Mouse (Mus musculus) myocyte (in vitro differentiated cells): Measurements from ENCODE around the gene Exosc9. TPM values are rescaled to one million over a fixed set of nuclear protein-coding genes. Genes with fewer than 3 reads are reported as not detected.
A peak's percentile ranks its signal among the peaks of the same experiment; 100 is the strongest.

Experiments
- H3K27me3 ChIP-seq: one replicate; pipeline ENCODE4 v1.6.1; 2011; ENCODE audit not compliant: control insufficient read depth, insufficient read depth, insufficient read length
- H3K36me3 ChIP-seq: one replicate; pipeline ENCODE4 v1.6.1; 2011; ENCODE audit not compliant: control insufficient read depth, insufficient read depth
- H3K4me2 ChIP-seq: one replicate; pipeline ENCODE4 v1.6.1; 2011; ENCODE audit warnings: low read depth, control low read depth
- H3K4me3 ChIP-seq: one replicate; pipeline ENCODE4 v1.5.1; 2011; ENCODE audit warnings: mild to moderate bottlenecking, control low read depth, moderate library complexity
- H3K79me2 ChIP-seq: one replicate; pipeline ENCODE4 v1.6.1; 2011; ENCODE audit not compliant: control insufficient read depth, insufficient read depth
- H3ac ChIP-seq: one replicate; pipeline ENCODE4 v1.6.1; 2011; ENCODE audit not compliant: control insufficient read depth, insufficient read length
- CEBPB ChIP-seq: IDR thresholded peaks from 2 replicates; pipeline ENCODE4 v1.6.1; 2011; ENCODE audit warnings: mild to moderate bottlenecking, moderate library complexity; ENCODE audit not compliant: poor library complexity, insufficient read depth, severe bottlenecking
- E2F4 ChIP-seq: IDR thresholded peaks from one replicate; pipeline ENCODE4 v1.6.1; 2011; ENCODE audit warnings: mild to moderate bottlenecking, control low read depth, moderate library complexity; ENCODE audit not compliant: insufficient read depth
- MAX ChIP-seq: IDR thresholded peaks from one replicate; pipeline ENCODE4 v1.6.1; 2011; ENCODE audit warnings: low read depth, mild to moderate bottlenecking, control low read depth
- MYOD1 ChIP-seq, 3 experiments: IDR thresholded peaks; one replicate each; pipeline ENCODE4 v1.6.1; 2011; ENCODE audit warnings: control low read depth in 2 of 3, low read depth in 2 of 3, mild to moderate bottlenecking in 2 of 3, moderate library complexity in 1 of 3; ENCODE audit not compliant: insufficient read length in 2 of 3, control insufficient read depth in 1 of 3
- MYOG ChIP-seq, 3 experiments: IDR thresholded peaks; one replicate each; pipeline ENCODE4 v1.6.1; 2011; ENCODE audit warnings: control low read depth in 2 of 3, low read depth in 2 of 3, mild to moderate bottlenecking in 2 of 3; ENCODE audit not compliant: insufficient read length in 2 of 3, control insufficient read depth in 1 of 3, insufficient read depth in 1 of 3
- POLR2A ChIP-seq: IDR thresholded peaks from one replicate; pipeline ENCODE4 v1.6.1; 2011; ENCODE audit warnings: low read depth, mild to moderate bottlenecking, control low read depth, moderate library complexity; ENCODE audit not compliant: insufficient read length
- POLR2AphosphoS2 ChIP-seq: IDR thresholded peaks from one replicate; pipeline ENCODE4 v1.6.1; 2011; ENCODE audit warnings: low read depth, control low read depth; ENCODE audit not compliant: insufficient read length
- REST ChIP-seq: IDR thresholded peaks from one replicate; pipeline ENCODE4 v1.6.1; 2011; ENCODE audit warnings: mild to moderate bottlenecking, control low read depth, moderate library complexity; ENCODE audit not compliant: insufficient read depth, insufficient read length
- SRF ChIP-seq: IDR thresholded peaks from one replicate; pipeline ENCODE4 v1.6.1; 2011; ENCODE audit warnings: low read depth; ENCODE audit not compliant: control insufficient read depth, insufficient read length
- TCF12 ChIP-seq: IDR thresholded peaks from one replicate; pipeline ENCODE4 v1.6.1; 2011; ENCODE audit warnings: mild to moderate bottlenecking, control low read depth; ENCODE audit not compliant: poor library complexity, insufficient read depth, severe bottlenecking
- TCF3 ChIP-seq: IDR thresholded peaks from one replicate; pipeline ENCODE4 v1.6.1; 2011; ENCODE audit warnings: low read depth, control low read depth; ENCODE audit not compliant: insufficient read length
- USF1 ChIP-seq: IDR thresholded peaks from one replicate; pipeline ENCODE4 v1.6.1; 2011; ENCODE audit warnings: low read depth, mild to moderate bottlenecking, control low read depth, moderate library complexity
- polyA plus RNA-seq: library from polyadenylated mRNA; unstranded; fragments of >200 nt; fragmentation: generic; extraction: Trizol; gene quantifications from one replicate; pipeline ENCODE4 v1.2.1, GENCODE M21; 2012; ENCODE audit warnings: missing spikeins

Gene Exosc9
- polyA plus RNA-seq, 1 experiment: 12.1 TPM

DNA sequence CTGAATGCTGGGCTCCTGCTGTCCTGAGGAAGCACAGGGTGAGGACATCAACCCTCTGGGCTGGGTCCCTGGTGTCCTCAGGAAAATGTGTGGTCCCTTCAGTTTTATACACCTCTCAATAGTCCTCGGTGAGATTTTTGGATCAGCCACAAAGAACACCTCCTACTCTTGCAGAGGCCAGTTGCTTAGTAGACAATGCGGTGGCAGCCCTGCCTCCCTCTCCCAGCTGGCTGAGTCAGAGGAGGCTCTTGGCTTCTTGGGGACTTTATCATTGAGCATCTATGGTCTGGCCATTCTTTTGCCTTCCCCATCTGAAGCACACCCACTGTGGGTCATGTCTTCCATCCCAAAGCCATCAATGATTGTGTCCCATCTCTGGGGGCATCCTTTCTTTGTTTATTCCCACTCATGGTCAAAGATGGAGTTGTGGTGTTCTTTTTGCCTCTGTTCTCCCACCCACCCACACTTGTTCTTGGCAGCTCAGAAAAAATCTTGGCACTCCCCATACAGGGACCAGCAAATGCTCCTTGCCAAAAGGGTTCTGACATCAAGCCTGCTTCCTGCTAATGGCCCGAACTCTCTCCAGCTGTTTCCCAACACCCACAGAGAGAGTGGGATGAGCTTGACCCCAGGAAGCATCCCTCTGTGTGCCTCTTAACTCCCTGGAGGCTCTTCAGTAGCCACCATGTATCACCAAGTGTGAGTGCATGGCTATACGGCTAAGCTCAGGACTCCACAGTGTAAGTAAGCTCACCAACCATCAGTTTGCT is 14.5 kb upstream of the Exosc9 start:
- TF ChIP-seq REST (no peak), MYOD1 (IDR thresholded peaks at IDR 0.05; ENCODE audit: control insufficient read depth in 1 of 3, insufficient read length in 2 of 3, low read depth in 2 of 3) (peak in 1 of 3 experiments; percentile 9), CEBPB (no peak)
- Histone ChIP-seq H3ac (no peak overlapping the region), H3K27me3 (no peaks in the 10 kb centered on the region), H3K4me2 (peak overlapping the region; percentile 55), H3K4me3 (no peak overlapping the region), H3K36me3 (no peaks in the 10 kb centered on the region), H3K79me2 (no peaks in the 10 kb centered on the region)

- TF ChIP-seq TCF12 (no peak), POLR2A (no peak), USF1 (no peak), MYOG (IDR thresholded peaks at IDR 0.05; ENCODE audit: control insufficient read depth in 1 of 3, insufficient read depth in 1 of 3, insufficient read length in 2 of 3, low read depth in 2 of 3) (no peak), POLR2AphosphoS2 (no peak), SRF (no peak), TCF3 (no peak), E2F4 (no peak)
- no peaks in the 10 kb centered on the region for H3K36me3 ChIP-seq
- H3ac ChIP-seq: no peak overlapping the region
- no peak overlapping the region for H3K4me3 ChIP-seq
- no peaks in the 10 kb centered on the region for H3K27me3 ChIP-seq
- no peaks in the 10 kb centered on the region for H3K79me2 ChIP-seq
- H3K4me2 ChIP-seq: peak overlapping the region; percentile 45
These were observed 11.7 kb upstream of the Exosc9 start for GRCm38 (mm10) chr3:36540756-36541155.

DNA sequence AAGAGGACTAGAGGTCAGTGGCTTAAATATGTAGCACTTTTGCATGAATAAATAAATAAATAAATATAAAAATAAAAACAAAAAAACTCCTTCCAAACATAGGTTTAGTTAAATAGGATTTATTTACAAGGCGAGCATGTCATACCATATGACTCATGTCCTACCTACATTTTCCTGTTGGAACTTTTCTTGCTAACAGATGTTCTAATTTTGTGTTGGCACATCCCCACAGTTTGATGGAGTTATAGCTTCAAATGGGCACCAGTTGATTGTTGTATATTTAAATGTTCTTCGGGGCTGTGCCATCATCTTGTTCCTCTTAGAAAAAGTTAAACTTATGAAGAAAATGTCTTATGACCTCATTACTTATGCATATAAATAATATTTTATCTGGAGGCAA is 11.0 kb upstream of the Exosc9 start:
- no peak overlapping the region for H3ac ChIP-seq
- no peaks in the 10 kb centered on the region for H3K27me3 ChIP-seq
- H3K79me2 ChIP-seq: no peaks in the 10 kb centered on the region
- no peaks in the 10 kb centered on the region for H3K36me3 ChIP-seq
- no peak overlapping the region for H3K4me2 ChIP-seq
- no peak overlapping the region for H3K4me3 ChIP-seq
- TF ChIP-seq POLR2A (no peak), MAX (no peak), SRF (no peak), REST (no peak), E2F4 (no peak), MYOD1 (IDR thresholded peaks at IDR 0.05; ENCODE audit: control insufficient read depth in 1 of 3, insufficient read length in 2 of 3, low read depth in 2 of 3) (no peak), USF1 (no peak), TCF12 (no peak), MYOG (IDR thresholded peaks at IDR 0.05; ENCODE audit: control insufficient read depth in 1 of 3, insufficient read depth in 1 of 3, insufficient read length in 2 of 3, low read depth in 2 of 3) (no peak)

- no peak overlapping the region for H3ac ChIP-seq
- no peaks in the 10 kb centered on the region for H3K27me3 ChIP-seq
- TF ChIP-seq E2F4 (no peak), POLR2A (no peak), REST (no peak), MYOD1 (IDR thresholded peaks at IDR 0.05; ENCODE audit: control insufficient read depth in 1 of 3, insufficient read length in 2 of 3, low read depth in 2 of 3) (no peak), TCF12 (no peak), MYOG (IDR thresholded peaks at IDR 0.05; ENCODE audit: control insufficient read depth in 1 of 3, insufficient read depth in 1 of 3, insufficient read length in 2 of 3, low read depth in 2 of 3) (no peak), TCF3 (no peak), POLR2AphosphoS2 (no peak), USF1 (no peak), CEBPB (no peak), SRF (no peak), MAX (no peak)
- no peak overlapping the region for H3K4me2 ChIP-seq
- no peak overlapping the region for H3K4me3 ChIP-seq
- no peaks in the 10 kb centered on the region for H3K79me2 ChIP-seq
- no peaks in the 10 kb centered on the region for H3K36me3 ChIP-seq
These were observed 7.4 kb upstream of the Exosc9 start for GRCm38 (mm10) chr3:36544961-36545360.

DNA sequence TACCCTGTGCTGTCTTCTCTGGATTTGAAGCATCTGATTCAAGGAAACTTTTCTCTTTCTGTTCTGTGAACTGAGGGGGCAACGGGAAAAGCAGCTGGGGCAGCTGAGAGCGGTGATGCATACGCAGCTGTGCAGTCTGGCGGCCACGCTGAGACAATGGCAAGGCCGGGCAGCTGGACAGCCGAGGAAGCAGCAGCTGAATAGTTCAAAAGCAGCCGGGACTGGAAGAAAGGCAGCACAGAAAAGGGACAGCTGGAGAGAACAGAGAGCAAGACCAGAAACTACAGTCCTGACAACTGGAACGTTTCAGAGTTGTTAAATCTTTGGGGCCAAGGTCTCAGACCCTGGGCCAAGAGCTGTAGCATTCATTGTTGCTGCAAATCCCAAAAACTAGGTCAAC is 1.1 kb upstream of the Exosc9 start:
- Histone ChIP-seq H3K36me3 (peaks cover 16% of the 10 kb centered on the region), H3ac (peak overlapping the region; percentile 79), H3K79me2 (peaks cover 9% of the 10 kb centered on the region), H3K4me2 (peak overlapping the region; percentile 99), H3K4me3 (peak overlapping the region; percentile 89), H3K27me3 (no peaks in the 10 kb centered on the region)
- TF ChIP-seq MYOD1 (IDR thresholded peaks at IDR 0.05; ENCODE audit: control insufficient read depth in 1 of 3, insufficient read length in 2 of 3, low read depth in 2 of 3) (peak; percentile 77 to 96 (median 95)), MAX (no peak), TCF3 (peak; percentile 98), TCF12 (peak; percentile 98), E2F4 (no peak), MYOG (IDR thresholded peaks at IDR 0.05; ENCODE audit: control insufficient read depth in 1 of 3, insufficient read depth in 1 of 3, insufficient read length in 2 of 3, low read depth in 2 of 3) (peak; percentile 95 to 98 (median 97)), POLR2AphosphoS2 (no peak), POLR2A (no peak), USF1 (no peak), REST (no peak), CEBPB (no peak), SRF (no peak)
